Mouse (Mus musculus) kidney, postnatal 0 days (tissue): ENCODE data around the gene Hnf1b. TPM values are rescaled to one million over a fixed set of nuclear protein-coding genes. Genes with fewer than 3 reads are reported as not detected.

Experiments
- ATAC-seq: fragments of 200-750 bp; cut with Nextera tagmentation; replicated peaks from 2 replicates; pipeline ENCODE4 v1.8.0; 2017; ENCODE audit warnings: low read depth, moderate number of reproducible peaks, moderate TSS enrichment, moderate library complexity; ENCODE audit not compliant: low FRiP score
- DNase-seq: peaks from one replicate; pipeline ENCODE4 v3.0.0-alpha.2; 2016; ENCODE audit warnings: low spot score
- H3K27ac ChIP-seq: fragments of 300-500 bp; sonication (generic); 2 replicates; pipeline ENCODE4 v1.5.1; 2014; ENCODE audit warnings: mild to moderate bottlenecking
- H3K27me3 ChIP-seq: fragments of 300-500 bp; sonication (generic); 2 replicates; pipeline ENCODE4 v1.6.1; 2014; ENCODE audit warnings: low read length, mixed read lengths; ENCODE audit not compliant: insufficient read depth
- H3K36me3 ChIP-seq: fragments of 300-500 bp; sonication (generic); 2 replicates; pipeline ENCODE4 v1.6.1; 2014; ENCODE audit warnings: low read length, mixed read lengths; ENCODE audit not compliant: insufficient read depth
- H3K4me1 ChIP-seq: fragments of 300-500 bp; sonication (generic); replicated peaks from 2 replicates; pipeline ENCODE4 v1.6.1; 2014; ENCODE audit warnings: antibody characterized with exemption, low read length, mixed read lengths; ENCODE audit not compliant: insufficient read depth
- H3K4me2 ChIP-seq: fragments of 300-500 bp; sonication (generic); 2 replicates; pipeline ENCODE4 v1.6.1; 2014; ENCODE audit warnings: mild to moderate bottlenecking, low read length, moderate library complexity, mixed read lengths
- H3K4me3 ChIP-seq: fragments of 300-500 bp; sonication (generic); replicated peaks from 2 replicates; pipeline ENCODE4 v1.5.1; 2014; ENCODE audit warnings: low read depth, low read length
- H3K9ac ChIP-seq: fragments of 300-500 bp; sonication (generic); 2 replicates; pipeline ENCODE4 v1.6.1; 2014; ENCODE audit warnings: low read depth, low read length
- H3K9me3 ChIP-seq: fragments of 300-500 bp; sonication (generic); replicated peaks from 2 replicates; pipeline ENCODE4 v1.6.1; 2016; ENCODE audit warnings: low read length, inconsistent platforms, mixed read lengths
- CTCF ChIP-seq: IDR thresholded peaks from 2 replicates; pipeline ENCODE4 v1.5.1; 2016; ENCODE audit warnings: antibody characterized with exemption, low read depth, mild to moderate bottlenecking, moderate library complexity
- WGBS: fragments of 180-500 bp; shearing (Covaris S2); extraction: QIAGEN DNeasy Blood & Tissue Kit; methylation state at CpG from one replicate; pipeline ENCODE4 v1.1.7; 2014; 5-methylcytosine and 5-hydroxymethylcytosine counted together
- polyA plus RNA-seq: library from polyadenylated mRNA; unstranded; fragments of >200 nt; fragmentation: Nextera tagmentation; extraction: Ambion mirVana; gene quantifications from 2 replicates; pipeline ENCODE4 v1.2.1, GENCODE M21; 2015

Hnf1b gene
- polyA plus RNA-seq, 1 experiment from 2014 or later: 88.8 TPM

GRCm38 (mm10) chr11:83832389-83832788, 17.5 kb upstream of the Hnf1b start:
- Histone ChIP-seq H3K9me3 (no peaks in the 10 kb centered on the region), H3K36me3 (no peaks in the 10 kb centered on the region), H3K27me3 (no peaks in the 10 kb centered on the region), H3K4me3 (no peak overlapping the region), H3K27ac (no peak overlapping the region), H3K4me1 (no peaks in the 10 kb centered on the region), H3K4me2 (no peak overlapping the region), H3K9ac (no peak overlapping the region)
- TF ChIP-seq CTCF: peak; percentile 71
- no peak for DNase-seq
- 47% methylated on average over 8 of the region's 8 CpGs for WGBS
- ATAC-seq: no peak

GRCm38 (mm10) chr11:83833517-83833916, 16.3 kb upstream of the Hnf1b start:
- TF ChIP-seq CTCF: no peak
- DNase-seq (no peak), ATAC-seq (peak; percentile 74)
- Histone ChIP-seq H3K4me3 (no peak overlapping the region), H3K27me3 (no peaks in the 10 kb centered on the region), H3K4me1 (no peaks in the 10 kb centered on the region), H3K27ac (peak overlapping the region; percentile 54; the same call in 1 of the 2 replicates), H3K36me3 (no peaks in the 10 kb centered on the region), H3K9me3 (no peaks in the 10 kb centered on the region), H3K4me2 (no peak overlapping the region), H3K9ac (no peak overlapping the region)
- WGBS: 68% methylated on average over 6 of the region's 6 CpGs

GRCm38 (mm10) chr11:83833959-83834496, 15.8 kb upstream of the Hnf1b start:
- Histone ChIP-seq H3K4me3 (no peak overlapping the region), H3K27ac (peak overlapping the region; percentile 55; the same call in 1 of the 2 replicates), H3K4me1 (no peaks in the 10 kb centered on the region), H3K4me2 (no peak overlapping the region), H3K36me3 (no peaks in the 10 kb centered on the region), H3K27me3 (no peaks in the 10 kb centered on the region), H3K9me3 (no peaks in the 10 kb centered on the region), H3K9ac (no peak overlapping the region)
- DNase-seq (no peak), ATAC-seq (peak; percentile 67)
- 39% methylated on average over 14 of the region's 14 CpGs for WGBS
- TF ChIP-seq CTCF: no peak

DNA sequence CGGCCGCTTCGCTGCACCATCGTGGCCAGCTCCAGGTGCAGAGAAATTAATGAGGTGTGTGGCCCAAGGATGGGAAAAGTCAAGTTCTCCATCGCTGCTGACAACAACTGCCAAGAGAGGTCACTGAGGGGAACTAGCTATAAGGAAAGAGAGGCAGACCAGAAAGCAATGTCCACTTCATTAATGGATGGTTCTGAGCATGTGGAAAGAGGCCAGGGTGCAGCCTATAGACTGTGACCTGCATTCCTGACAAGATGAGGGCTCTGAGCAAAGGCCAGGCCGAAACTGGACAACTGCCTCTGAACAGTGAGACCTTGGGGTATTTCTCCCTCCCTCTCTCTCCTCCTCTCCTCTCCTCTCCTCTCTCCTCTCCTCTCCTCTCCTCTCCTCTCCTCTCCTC, 10.4 kb upstream of the Hnf1b start:
- Histone ChIP-seq H3K27me3 (no peaks in the 10 kb centered on the region), H3K4me2 (no peak overlapping the region), H3K9ac (no peak overlapping the region), H3K27ac (peak overlapping the region; percentile 60), H3K4me1 (0 out of 2 replicates have a peak, but pooled peaks cover 6% of the 10 kb centered on the region), H3K4me3 (no peak overlapping the region), H3K36me3 (no peaks in the 10 kb centered on the region), H3K9me3 (no peaks in the 10 kb centered on the region)
- TF ChIP-seq CTCF: no peak
- ATAC-seq (peak; percentile 69), DNase-seq (no peak)
- 30% methylated on average over 6 of the region's 6 CpGs for WGBS

DNA sequence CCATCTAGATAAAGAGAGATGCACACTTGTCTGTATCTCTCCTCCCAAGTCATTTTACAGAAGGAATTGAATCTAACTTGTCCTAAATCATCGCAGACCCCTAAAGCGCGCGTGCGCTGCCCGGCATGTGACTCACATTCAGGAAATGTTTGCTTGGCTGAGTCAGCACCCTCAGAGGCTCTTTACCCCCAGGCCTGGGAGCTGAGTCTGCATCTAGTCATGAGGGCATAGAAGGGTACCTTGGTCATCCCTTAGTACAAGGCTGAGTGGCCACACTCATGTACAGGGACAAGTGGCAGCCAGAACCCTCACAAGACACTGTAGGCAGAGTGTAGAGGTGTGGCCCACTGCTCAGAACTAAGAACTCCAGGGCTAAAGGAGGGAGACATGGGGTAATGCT, 6.3 kb upstream of the Hnf1b start:
- DNase-seq: no peak
- TF ChIP-seq CTCF: no peak
- 80% methylated on average over 6 of the region's 6 CpGs for WGBS
- no peak overlapping the region for H3K4me3 ChIP-seq
- no peaks in the 10 kb centered on the region for H3K27me3 ChIP-seq
- ATAC-seq: peak; percentile 78
- H3K4me2 ChIP-seq: no peak overlapping the region
- H3K36me3 ChIP-seq: no peaks in the 10 kb centered on the region
- no peaks in the 10 kb centered on the region for H3K9me3 ChIP-seq
- no peak overlapping the region for H3K27ac ChIP-seq
- H3K4me1 ChIP-seq: 0 out of 2 replicates have a peak, but pooled peaks cover 6% of the 10 kb centered on the region
- H3K9ac ChIP-seq: no peak overlapping the region

DNA sequence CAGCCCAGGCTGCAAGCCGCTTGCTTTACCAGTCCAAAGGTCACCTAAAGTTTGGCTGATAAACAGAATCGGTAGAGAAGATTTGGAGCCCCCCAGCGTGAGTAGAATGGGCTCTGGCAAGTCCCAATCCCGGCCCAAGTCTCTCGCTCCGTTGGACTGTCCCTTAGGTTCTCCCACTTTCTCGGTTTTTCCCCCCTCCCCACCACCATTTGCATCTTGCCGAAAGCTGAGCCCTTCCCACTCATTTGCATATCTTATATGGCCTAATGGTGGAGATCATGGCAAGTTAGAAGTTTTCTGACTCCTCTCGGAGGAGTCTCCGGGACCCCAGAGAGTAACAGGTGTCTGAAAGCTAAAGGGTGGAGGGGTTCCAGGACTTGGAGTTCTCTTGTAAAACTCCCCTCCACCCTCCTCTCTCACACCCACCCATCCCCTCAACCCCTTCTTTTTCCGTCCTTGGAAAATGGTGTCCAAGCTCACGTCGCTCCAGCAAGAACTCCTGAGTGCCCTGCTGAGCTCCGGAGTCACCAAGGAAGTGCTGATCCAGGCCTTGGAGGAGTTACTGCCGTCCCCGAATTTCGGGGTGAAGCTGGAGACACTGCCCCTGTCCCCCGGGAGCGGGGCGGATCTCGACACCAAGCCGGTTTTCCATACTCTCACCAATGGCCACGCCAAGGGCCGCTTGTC, 866 bp downstream of the Hnf1b start:
- peak overlapping the region; percentile 65 for H3K4me3 ChIP-seq
- DNase-seq (peak; percentile 60), ATAC-seq (peak; percentile 65)
- H3K27me3 ChIP-seq: peaks cover 16% of the 10 kb centered on the region; the same call in 1 of the 2 replicates
- H3K4me2 ChIP-seq: peak overlapping the region; percentile 49
- H3K9me3 ChIP-seq: no peaks in the 10 kb centered on the region
- no peak for TF ChIP-seq CTCF
- H3K9ac ChIP-seq: peak overlapping the region; percentile 88
- H3K36me3 ChIP-seq: no peaks in the 10 kb centered on the region
- peak overlapping the region; percentile 95 for H3K27ac ChIP-seq
- 2% methylated on average over 24 of the region's 24 CpGs for WGBS
- no peaks in the 10 kb centered on the region for H3K4me1 ChIP-seq
